Mouse (Mus musculus) ES-Bruce4 (cell line): Measurements from ENCODE around the gene Piwil4.

Experiments
- CTCF ChIP-seq: IDR thresholded peaks from one replicate; pipeline ENCODE4 v1.8.1; 2011; ENCODE audit warnings: low read depth, low read length
- POLR2A ChIP-seq: IDR thresholded peaks from one replicate; pipeline ENCODE4 v1.8.1; 2011; ENCODE audit warnings: low read length; ENCODE audit not compliant: insufficient read depth

- no peak for TF ChIP-seq POLR2A
- no peak for TF ChIP-seq CTCF
Measured at GRCm38 (mm10) chr9:14740151-14740924, at the start of gene Piwil4.
